Comparison of ENCODE assay signal across 14 mouse cellular contexts in the genomic region with DNA sequence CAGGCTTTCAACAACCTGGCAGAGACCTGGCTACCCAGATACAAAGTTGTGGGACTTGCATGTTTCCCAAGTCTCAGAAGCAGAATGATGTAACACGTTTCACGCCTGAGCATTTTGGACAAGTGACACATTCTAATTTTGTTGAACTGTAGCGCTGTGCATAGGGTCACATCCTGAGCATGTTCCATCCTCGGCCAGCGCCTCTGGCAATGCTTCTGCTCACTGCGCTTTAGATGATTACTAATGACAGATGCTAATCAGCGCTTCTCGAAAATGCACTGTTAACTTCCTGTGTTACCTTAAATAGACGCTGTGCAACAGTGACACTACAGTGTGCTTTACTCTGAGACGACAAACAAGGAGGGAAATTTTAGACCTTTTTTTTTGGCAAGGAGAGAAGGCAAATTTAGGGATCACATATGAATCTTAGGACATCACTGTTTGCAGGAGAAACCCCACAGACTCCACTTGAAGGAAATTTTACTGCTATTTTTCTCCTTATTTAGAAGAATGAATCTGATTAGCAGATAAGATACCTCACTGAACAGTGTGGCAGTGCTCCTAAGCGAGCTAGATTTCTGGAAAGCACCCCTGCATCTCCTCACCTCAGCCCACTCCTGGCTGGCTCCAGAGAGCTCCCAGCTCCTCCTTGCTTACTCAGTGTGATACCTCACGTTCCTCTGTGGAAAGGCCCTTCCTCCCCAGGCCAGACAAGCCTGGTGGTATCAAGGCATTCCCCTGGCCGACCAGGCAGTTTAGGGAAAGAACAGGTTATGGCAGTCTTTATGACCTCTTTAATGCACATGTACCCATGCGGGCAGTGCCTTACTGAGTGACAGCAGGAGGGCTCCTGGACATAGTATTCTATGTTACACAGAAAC. TPM values are rescaled to one million over a fixed set of nuclear protein-coding genes. Genes with fewer than 3 reads are reported as not detected.
DNase-seq lines count a peak whose midpoint lies in the region; ATAC-seq and TF ChIP-seq lines count a peak whose summit lies in the region.
"Had no signal": no experiment of that assay in that cellular context is flagged by ENCODE, and none has a peak within 500 bp of the region (broad histone marks: within the 10 kb centered on the region; RNA-seq: fewer than 3 reads in every experiment).

No protein-coding gene starts in this region.

- H3K4me1 ChIP-seq in embryonic facial prominence, embryonic 14.5 days (ENCODE audit: control insufficient read depth, insufficient read depth, low read length) = no peaks in the 10 kb centered on the region
- peaks cover 11% of the 10 kb centered on the region; the same call in 1 of the 2 replicates for H3K4me1 ChIP-seq in embryonic facial prominence, embryonic 10.5 days
- H3K4me1 ChIP-seq: midbrain, embryonic 15.5 days had no signal

- intact Hi-C loops in left cerebral cortex, postnatal 36 days (cut with DNase I) = no loop called here
- intact Hi-C loops in gastrocnemius, adult 2 months (cut with DNase I) = no loop called here

- peak; percentile 2 for DNase-seq in embryonic facial prominence, embryonic 14.5 days (ENCODE audit: low spot score)
- no peak for DNase-seq in embryonic facial prominence, embryonic 10.5 days (ENCODE audit: low spot score)
- peak; percentile 75 for DNase-seq in A20 (ENCODE audit: low read depth, low spot score)
- DNase-seq in cerebellum, adult 9-11 months = peak; percentile 4
- peak; percentile 36 to 63 for DNase-seq in left cerebral cortex, postnatal 36 days (ENCODE audit: low spot score in 2 of 2)
- DNase-seq in thymus, adult 18-20 months = no peak
- no peak for DNase-seq in gastrocnemius, adult 2 months

- H3K36me3 ChIP-seq in embryonic facial prominence, embryonic 14.5 days (ENCODE audit: control insufficient read depth, insufficient read depth, low read length) = peaks cover 34% of the 10 kb centered on the region
- H3K36me3 ChIP-seq in embryonic facial prominence, embryonic 10.5 days (replicated peaks) = peaks cover 42% of the 10 kb centered on the region
- H3K36me3 ChIP-seq: midbrain, embryonic 15.5 days had no signal

- TF ChIP-seq CTCF in gastrocnemius, adult 2 months (IDR thresholded peaks at IDR 0.05) = no peak

- no peaks in the 10 kb centered on the region for H3K27me3 ChIP-seq in embryonic facial prominence, embryonic 14.5 days (replicated peaks; ENCODE audit: control insufficient read depth, insufficient read depth, low read length)
- no peaks in the 10 kb centered on the region for H3K27me3 ChIP-seq in embryonic facial prominence, embryonic 10.5 days (replicated peaks; ENCODE audit: low read depth, poor library complexity, severe bottlenecking)
- H3K27me3 ChIP-seq: midbrain, embryonic 15.5 days had no signal

- no peak overlapping the region for H3K4me3 ChIP-seq in embryonic facial prominence, embryonic 14.5 days (ENCODE audit: low read depth, low read length)
- no peak overlapping the region for H3K4me3 ChIP-seq in embryonic facial prominence, embryonic 10.5 days
- no peak overlapping the region for H3K4me3 ChIP-seq in gastrocnemius, adult 2 months
- H3K4me3 ChIP-seq: midbrain, embryonic 15.5 days had no signal

- no peak overlapping the region for H3K4me2 ChIP-seq in embryonic facial prominence, embryonic 14.5 days (ENCODE audit: low read depth, low read length)
- H3K4me2 ChIP-seq: midbrain, embryonic 15.5 days had no signal

- H3K9ac ChIP-seq in embryonic facial prominence, embryonic 14.5 days (ENCODE audit: low read depth, low read length) = no peak overlapping the region
- H3K9ac ChIP-seq: liver, embryonic 14.5 days; midbrain, embryonic 15.5 days had no signal

- WGBS in embryonic facial prominence, embryonic 14.5 days = 62% methylated on average over 14 of the region's 14 CpGs
- 78% methylated on average over 14 of the region's 14 CpGs for WGBS in embryonic facial prominence, embryonic 10.5 days

- no peak for ATAC-seq in embryonic facial prominence, embryonic 14.5 days (ENCODE audit: low read depth)
- ATAC-seq in erythroblast, adult 5-6 weeks (replicated peaks; ENCODE audit: low FRiP score, poor library complexity, severe bottlenecking) = no peak
- ATAC-seq: midbrain, embryonic 15.5 days had no signal

- no peaks in the 10 kb centered on the region for H3K9me3 ChIP-seq in embryonic facial prominence, embryonic 14.5 days (ENCODE audit: control insufficient read depth, low read length)
- no peaks in the 10 kb centered on the region for H3K9me3 ChIP-seq in embryonic facial prominence, embryonic 10.5 days
- H3K9me3 ChIP-seq: midbrain, embryonic 15.5 days had no signal

- H3K27ac ChIP-seq in embryonic facial prominence, embryonic 14.5 days (replicated peaks; ENCODE audit: low read depth, low read length) = no peak overlapping the region
- H3K27ac ChIP-seq in embryonic facial prominence, embryonic 10.5 days (replicated peaks) = no peak overlapping the region; the same call in 1 of the 2 replicates
- no peak overlapping the region for H3K27ac ChIP-seq in gastrocnemius, adult 2 months
- H3K27ac ChIP-seq: liver, embryonic 14.5 days; midbrain, embryonic 15.5 days had no signal

RNA-seq across cellular contexts. Expression of a gene that starts 28.5 kb away (rescaled TPM):
- polyA plus RNA-seq in embryonic facial prominence, embryonic 14.5 days (2014; fragmentation: Nextera tagmentation; extraction: Ambion mirVana) = not detected in 2 replicates
- polyA plus RNA-seq in embryonic facial prominence, embryonic 10.5 days (2016; fragmentation: Nextera tagmentation; extraction: Ambion mirVana) = not detected in 2 replicates
- not detected for total RNA-seq in left cerebral cortex, postnatal 36 days (2021)
- total RNA-seq in erythroblast, adult 5-6 weeks (2015; ENCODE audit: low replicate concordance) = not detected in 2 replicates
- not detected in 2 replicates for total RNA-seq in erythroblast, adult 5-6 weeks (2017; ENCODE audit: low replicate concordance)
- not detected for total RNA-seq in gastrocnemius, adult 2 months (2021)
- total RNA-seq: gastrocnemius, adult 18-20 months had no signal
- polyA plus RNA-seq: hindbrain, embryonic 11.5 days; midbrain, embryonic 15.5 days; stomach, embryonic 16.5 days had no signal

RNA-seq across cellular contexts. Expression of a gene that starts 44.1 kb away (rescaled TPM):
- 18.0 and 19.5 TPM in 2 replicates for polyA plus RNA-seq in embryonic facial prominence, embryonic 14.5 days (2014; fragmentation: Nextera tagmentation; extraction: Ambion mirVana)
- 24.6 and 25.8 TPM in 2 replicates for polyA plus RNA-seq in embryonic facial prominence, embryonic 10.5 days (2016; fragmentation: Nextera tagmentation; extraction: Ambion mirVana)
- 10 to 100 TPM in 1 of 2 experiments, 1 to 10 TPM in 1; 9.9 to 11.3 TPM for total RNA-seq in left cerebral cortex, postnatal 36 days (2021)
- total RNA-seq in erythroblast, adult 5-6 weeks (2015; ENCODE audit: low replicate concordance) = 12.5 and 14.2 TPM in 2 replicates
- total RNA-seq in erythroblast, adult 5-6 weeks (2017; ENCODE audit: low replicate concordance) = 12.3 and 22.3 TPM in 2 replicates
- total RNA-seq in gastrocnemius, adult 2 months (2021) = 1 to 10 TPM; 4.1 to 5.2 TPM

RNA-seq across cellular contexts. Expression of a gene that starts 44.6 kb away (rescaled TPM):
- polyA plus RNA-seq in embryonic facial prominence, embryonic 14.5 days (2014; fragmentation: Nextera tagmentation; extraction: Ambion mirVana) = 1.1 and 4.3 TPM in 2 replicates
- 0.61 and 0.72 TPM in 2 replicates for polyA plus RNA-seq in embryonic facial prominence, embryonic 10.5 days (2016; fragmentation: Nextera tagmentation; extraction: Ambion mirVana)
- not detected for total RNA-seq in left cerebral cortex, postnatal 36 days (2021)
- total RNA-seq in erythroblast, adult 5-6 weeks (2015; ENCODE audit: low replicate concordance) = not detected in 2 replicates
- total RNA-seq in erythroblast, adult 5-6 weeks (2017; ENCODE audit: low replicate concordance) = 1.1 TPM in 1 of 2 replicates, not detected in the other
- not detected for total RNA-seq in gastrocnemius, adult 2 months (2021)
- total RNA-seq: gastrocnemius, adult 18-20 months had no signal
- polyA plus RNA-seq: large intestine, adult 2 months had no signal

RNA-seq across cellular contexts. Expression of a gene that starts 57.6 kb away (rescaled TPM):
- polyA plus RNA-seq in embryonic facial prominence, embryonic 14.5 days (2014; fragmentation: Nextera tagmentation; extraction: Ambion mirVana) = not detected in 2 replicates
- polyA plus RNA-seq in embryonic facial prominence, embryonic 10.5 days (2016; fragmentation: Nextera tagmentation; extraction: Ambion mirVana) = not detected in 2 replicates
- not detected for total RNA-seq in left cerebral cortex, postnatal 36 days (2021)
- not detected in 2 replicates for total RNA-seq in erythroblast, adult 5-6 weeks (2015; ENCODE audit: low replicate concordance)
- not detected in 2 replicates for total RNA-seq in erythroblast, adult 5-6 weeks (2017; ENCODE audit: low replicate concordance)
- not detected for total RNA-seq in gastrocnemius, adult 2 months (2021)
- total RNA-seq: gastrocnemius, adult 18-20 months had no signal
- polyA plus RNA-seq: hindbrain, embryonic 11.5 days; liver, embryonic 14.5 days; midbrain, embryonic 15.5 days; stomach, embryonic 16.5 days had no signal

Comparison
In these comparisons a context has a peak if more than half of its experiments do, and no peak if none do; other contexts are left out.
1. DNase-seq: peak in embryonic facial prominence, embryonic 14.5 days (single experiment), A20 (single experiment), cerebellum, adult 9-11 months (single experiment) and left cerebral cortex, postnatal 36 days (2 of 2); none in embryonic facial prominence, embryonic 10.5 days (single experiment), thymus, adult 18-20 months (0 of 2) and gastrocnemius, adult 2 months (single experiment).